Mouse (Mus musculus): ENCODE measurements around the gene Igsf6.

GRCm38 (mm10) chr7:121081350-121081749 lies 7.0 kb upstream of the Igsf6 start, which contains the start of gene Otoa:
- TF ChIP-seq CTCF (conservative IDR thresholded peaks at IDR 0.05; ENCODE audit: low read length) (no peak), NANOG (IDR thresholded peaks at IDR 0.05; ENCODE audit: borderline replicate concordance, low read length) (no peak)

All from E14TG2a.4 (cell line).